Mouse (Mus musculus) G1E (cell line): Measurements from ENCODE around the gene Ooep. TPM values are rescaled to one million over a fixed set of nuclear protein-coding genes. Genes with fewer than 3 reads are reported as not detected.

ENCODE experiments used
- ATAC-seq: 2 replicates; pipeline ENCODE4 v1.8.0; 2016; ENCODE audit warnings: mild to moderate bottlenecking; ENCODE audit not compliant: insufficient number of reproducible peaks, poor library complexity, low FRiP score, severe bottlenecking; ENCODE audit errors: extremely low read depth
- DNase-seq: peaks from one replicate; pipeline ENCODE4 v3.0.0; 2012; ENCODE audit warnings: low spot score
- H3K27me3 ChIP-seq: 2 replicates; pipeline ENCODE4 v1.6.1; 2012; ENCODE audit warnings: mild to moderate bottlenecking, low read length, inconsistent platforms; ENCODE audit not compliant: insufficient read depth
- H3K36me3 ChIP-seq: replicated peaks from 2 replicates; pipeline ENCODE3; 2012; ENCODE audit warnings: mild to moderate bottlenecking, inconsistent platforms
- H3K4me1 ChIP-seq: 2 replicates; pipeline ENCODE4 v1.6.1; 2012; ENCODE audit warnings: low read depth, low read length, inconsistent platforms, mixed read lengths; ENCODE audit not compliant: insufficient read depth
- H3K4me3 ChIP-seq: 2 replicates; pipeline ENCODE4 v1.5.1; 2012; ENCODE audit warnings: low read depth, mild to moderate bottlenecking, inconsistent platforms, low read length, moderate library complexity, mixed read lengths
- H3K9me3 ChIP-seq: replicated peaks from 2 replicates; pipeline ENCODE4 v1.6.1; 2012; ENCODE audit warnings: inconsistent platforms
- CTCF ChIP-seq: IDR thresholded peaks from 2 replicates; pipeline ENCODE4 v1.5.1; 2012; ENCODE audit warnings: low read depth, low read length, inconsistent platforms, mixed read lengths
- GATA1 ChIP-seq: IDR thresholded peaks from 2 replicates; pipeline ENCODE4 v1.6.1; 2012; ENCODE audit warnings: borderline replicate concordance, low read length, inconsistent platforms, mixed read lengths
- GATA2 ChIP-seq: IDR thresholded peaks from 2 replicates; pipeline ENCODE4 v1.6.1; 2012; ENCODE audit warnings: low read depth, low read length, inconsistent platforms, borderline replicate concordance
- POLR2AphosphoS5 ChIP-seq: IDR thresholded peaks from 2 replicates; pipeline ENCODE4 v1.6.1; 2012; ENCODE audit warnings: low read depth, low read length, inconsistent platforms; ENCODE audit not compliant: insufficient replicate concordance
- TAL1 ChIP-seq: conservative IDR thresholded peaks from 2 replicates; pipeline ENCODE4 v1.6.1; 2012; ENCODE audit warnings: low read depth, low read length, inconsistent platforms, mixed read lengths
- polyA plus RNA-seq: library from polyadenylated mRNA; stranded (reverse); fragments of >175 nt; gene quantifications from 2 replicates; pipeline ENCODE4 v1.2.3, GENCODE M21; 2012
- total RNA-seq, 2 experiments: library from RNA; stranded (forward) in 1 of 2; stranded (reverse) in 1 of 2; fragments of 200-1000 nt in 1 of 2; fragments of >200 nt in 1 of 2; fragmentation: Nextera tagmentation in 1 of 2; gene quantifications; 2 replicates each; pipeline ENCODE4 v1.2.3; 2014 to 2017

Ooep gene
- total and polyA plus RNA-seq, 3 experiments = not detected

DNA sequence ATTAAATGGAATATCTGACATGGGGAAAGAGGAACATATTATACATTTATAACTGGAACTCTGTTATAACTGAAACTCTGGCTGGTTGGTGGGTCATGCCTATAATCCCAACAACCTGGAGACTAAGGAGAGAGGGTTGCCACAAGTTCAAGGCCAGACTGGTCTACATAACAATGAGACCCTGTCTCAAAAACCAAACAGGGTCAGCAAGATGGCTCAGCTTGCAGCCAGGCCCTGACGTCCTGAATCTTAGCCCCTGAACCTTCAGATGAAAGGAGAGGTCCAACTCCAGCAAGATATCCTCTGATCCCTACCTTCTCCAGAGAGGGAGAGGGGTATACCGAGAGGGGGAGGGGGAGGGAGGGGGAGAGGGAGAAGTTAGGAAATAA is 18.0 kb downstream of the Ooep start:
- TF ChIP-seq GATA1 (no peak), POLR2AphosphoS5 (no peak), GATA2 (no peak), CTCF (no peak), TAL1 (no peak)
- DNase-seq (no peak), ATAC-seq (no peak)
- Histone ChIP-seq H3K27me3 (peaks cover 3% of the 10 kb centered on the region; the same call in 1 of the 2 replicates), H3K36me3 (no peaks in the 10 kb centered on the region), H3K9me3 (no peaks in the 10 kb centered on the region), H3K4me3 (no peak overlapping the region), H3K4me1 (no peaks in the 10 kb centered on the region)

DNA sequence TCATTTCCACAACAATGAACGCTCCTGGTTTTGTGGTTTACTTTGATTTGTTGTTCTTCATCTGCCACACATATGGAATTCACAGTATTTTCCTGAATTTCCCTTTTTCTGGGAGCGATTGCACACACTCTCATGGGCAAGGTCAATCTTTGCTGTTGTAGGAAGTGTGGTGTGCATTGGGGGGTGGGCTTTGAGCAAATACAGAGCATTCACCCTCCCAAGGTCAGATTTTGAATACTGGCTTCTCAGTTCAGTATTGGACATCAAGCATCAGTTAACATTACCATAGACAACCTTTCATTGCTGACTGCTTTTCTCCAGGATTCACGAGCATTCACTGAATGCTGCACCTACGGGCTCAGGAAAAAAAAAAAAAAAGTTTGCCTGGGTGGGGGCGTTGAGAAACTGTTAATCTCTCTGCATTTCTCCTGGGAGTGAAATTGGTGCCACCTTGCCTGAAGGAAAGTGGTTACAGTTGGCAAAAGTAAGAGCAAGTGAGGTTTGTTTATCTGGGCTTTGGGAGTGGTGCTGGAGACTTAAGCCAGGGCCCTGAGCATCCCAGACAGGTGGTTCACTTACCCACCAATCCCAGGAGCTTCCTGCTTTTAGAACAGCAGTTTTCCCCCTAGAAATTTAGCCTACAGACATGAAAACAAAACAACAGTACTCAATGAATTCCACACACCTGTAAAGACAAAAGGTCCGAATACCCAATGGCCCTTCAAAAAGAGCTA is 18.6 kb downstream of the Ooep start:
- DNase-seq (no peak), ATAC-seq (no peak)
- H3K4me1 ChIP-seq = no peaks in the 10 kb centered on the region
- H3K4me3 ChIP-seq = no peak overlapping the region
- no peaks in the 10 kb centered on the region for H3K9me3 ChIP-seq
- TF ChIP-seq POLR2AphosphoS5 = no peak
- TF ChIP-seq CTCF = no peak
- TF ChIP-seq TAL1 = no peak
- no peak for TF ChIP-seq GATA2
- no peak for TF ChIP-seq GATA1
- peaks cover 2% of the 10 kb centered on the region; the same call in 1 of the 2 replicates for H3K27me3 ChIP-seq
- no peaks in the 10 kb centered on the region for H3K36me3 ChIP-seq

DNA sequence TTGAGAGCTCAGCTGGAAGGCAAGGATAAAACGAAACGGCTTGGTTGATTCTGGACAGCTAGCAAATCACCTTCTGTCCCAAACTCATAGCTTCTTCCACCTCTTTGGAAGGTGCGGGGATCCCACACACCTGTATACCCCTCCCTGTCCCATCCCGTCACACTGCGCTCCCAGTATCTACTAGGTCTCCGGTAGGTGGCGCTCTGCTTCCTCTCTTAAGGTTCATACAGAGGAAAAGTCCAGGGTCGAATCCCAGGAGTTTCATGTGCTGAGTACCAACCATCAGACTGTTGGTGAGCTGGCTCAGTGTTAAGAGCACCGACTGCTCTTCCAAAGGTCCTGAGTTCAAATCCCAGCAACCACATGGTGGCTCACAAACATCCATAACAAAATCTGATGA is 20.5 kb downstream of the Ooep start:
- Histone ChIP-seq H3K4me1 (no peaks in the 10 kb centered on the region), H3K27me3 (0 out of 2 replicates have a peak, but pooled peaks cover 4% of the 10 kb centered on the region), H3K4me3 (no peak overlapping the region), H3K9me3 (no peaks in the 10 kb centered on the region), H3K36me3 (no peaks in the 10 kb centered on the region)
- TF ChIP-seq CTCF (peak; percentile 65), GATA2 (no peak), TAL1 (no peak), GATA1 (no peak)
- DNase-seq (peak; percentile 20), ATAC-seq (no peak)

DNA sequence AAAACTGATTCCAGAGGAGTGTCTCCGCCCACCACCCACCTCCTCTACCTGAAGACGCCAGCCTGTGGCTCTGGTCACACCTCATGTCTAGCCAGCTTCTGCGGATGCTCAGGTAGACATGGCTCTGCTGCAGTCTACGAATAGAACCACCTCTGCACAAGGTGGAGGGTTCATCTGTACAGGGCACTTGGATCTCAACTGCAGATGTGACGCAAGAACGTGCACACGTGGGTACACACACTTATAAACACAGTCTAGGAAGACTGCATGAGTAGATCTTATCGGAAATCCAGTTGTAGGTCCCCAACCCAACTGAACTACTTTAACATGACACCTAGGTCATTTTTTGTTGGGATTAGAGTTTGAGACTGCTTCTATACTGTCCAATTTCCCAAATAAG is 22.9 kb downstream of the Ooep start, which contains the start of gene Gsta2:
TSS of gene Gsta2 (minus strand) at position 178 of the 400 bp plus-strand sequence.
- H3K4me1 ChIP-seq = no peaks in the 10 kb centered on the region
- no peaks in the 10 kb centered on the region for H3K36me3 ChIP-seq
- no peaks in the 10 kb centered on the region for H3K9me3 ChIP-seq
- H3K4me3 ChIP-seq = no peak within 1 kb of the TSS
- H3K27me3 ChIP-seq = 0 out of 2 replicates have a peak, but pooled peaks cover 6% of the 10 kb centered on the region
- DNase-seq (no peak), ATAC-seq (no peak)
- TF ChIP-seq TAL1 (no peak), POLR2AphosphoS5 (no peak), CTCF (no peak), GATA2 (no peak), GATA1 (no peak)

DNA sequence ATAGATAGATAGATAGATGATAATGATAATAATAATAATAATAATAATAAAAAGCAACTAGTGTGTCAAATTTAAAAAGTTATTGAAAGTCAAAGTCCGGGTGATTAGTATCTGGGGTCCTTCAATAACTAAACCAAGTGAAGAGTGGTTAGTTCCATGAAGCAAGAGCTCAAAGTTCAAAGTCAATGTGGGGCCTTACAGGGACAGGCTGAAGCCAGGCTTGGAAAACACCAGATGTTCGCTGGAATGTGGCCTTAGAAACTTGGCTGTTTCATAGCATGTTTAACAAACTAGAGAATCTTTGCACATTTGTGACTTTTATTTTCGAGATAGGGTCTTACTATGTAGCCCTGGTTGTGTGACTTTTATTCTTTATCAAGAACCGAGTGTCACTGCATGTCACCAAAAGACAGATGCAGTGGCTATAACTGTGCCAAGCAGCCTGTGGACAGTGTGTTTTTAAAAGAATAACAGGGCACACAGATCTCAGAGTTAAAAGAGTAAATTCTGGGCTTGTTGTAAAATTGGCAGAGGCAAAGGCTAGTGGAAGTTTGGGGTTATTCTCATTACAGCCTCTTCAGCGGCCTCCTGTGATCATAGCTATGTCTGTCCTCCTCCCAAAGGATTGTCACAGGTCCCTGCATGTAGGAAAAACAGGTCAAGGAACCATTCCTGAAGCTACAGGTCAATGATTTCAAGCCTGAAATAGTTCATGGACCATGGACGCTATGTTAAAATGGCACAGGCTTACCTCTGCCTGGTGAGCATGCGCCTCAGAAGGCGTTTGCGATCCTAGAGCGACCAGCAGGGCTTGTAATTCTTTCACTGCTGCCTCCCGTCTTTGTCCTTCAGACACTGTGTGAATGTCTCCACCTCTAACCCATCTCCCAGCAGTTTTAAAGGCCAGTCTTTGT is 23.6 kb downstream of the Ooep start:
- 0 out of 2 replicates have a peak, but pooled peaks cover 6% of the 10 kb centered on the region for H3K27me3 ChIP-seq
- H3K4me3 ChIP-seq = no peak overlapping the region
- H3K36me3 ChIP-seq = no peaks in the 10 kb centered on the region
- TF ChIP-seq POLR2AphosphoS5 (no peak), TAL1 (no peak), GATA1 (no peak), CTCF (no peak), GATA2 (no peak)
- no peak for DNase-seq
- no peaks in the 10 kb centered on the region for H3K9me3 ChIP-seq
- no peak for ATAC-seq
- H3K4me1 ChIP-seq = no peaks in the 10 kb centered on the region
